Mouse (Mus musculus) erythroblast, embryonic 14.5 days (primary cell): ENCODE measurements at regions not wholly inside any gene's neighbourhood (a gene's known extent, or its start where the extent isn't known, plus 50 kb on each side); places are given as distances from the start of the nearest gene placed in this dataset.

ENCODE experiments used
- GATA1 ChIP-seq: IDR thresholded peaks from 2 replicates; pipeline ENCODE4 v1.6.1; 2012; ENCODE audit warnings: low read length, inconsistent platforms, mixed read lengths
- TAL1 ChIP-seq: IDR thresholded peaks from 3 replicates; pipeline ENCODE4 v1.6.1; 2012; ENCODE audit warnings: low read length, inconsistent platforms, mixed read lengths

DNA sequence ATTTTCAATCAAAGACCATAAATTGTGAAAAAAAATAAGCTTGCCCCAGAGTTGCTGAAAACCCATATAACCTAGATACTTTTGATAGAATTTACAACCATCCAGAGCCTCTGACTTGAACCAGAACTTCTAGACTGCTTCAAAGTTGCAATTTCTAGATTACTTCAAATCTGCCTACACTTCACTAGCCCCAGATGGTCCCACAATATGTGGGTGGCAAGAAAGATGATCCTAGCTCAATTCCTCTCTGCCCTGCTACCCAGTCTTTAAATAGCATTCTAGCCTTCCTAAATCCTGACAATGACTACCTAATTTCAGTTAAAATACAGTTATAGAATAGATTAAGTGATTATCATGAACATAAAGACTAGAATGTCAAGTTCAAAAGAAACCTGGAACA lies 303.6 kb downstream of the Otol1 start:
- no peak for TF ChIP-seq GATA1
- TF ChIP-seq TAL1 = no peak
